Comparison of ENCODE assay signal across 1 mouse cellular context in the genomic region with DNA sequence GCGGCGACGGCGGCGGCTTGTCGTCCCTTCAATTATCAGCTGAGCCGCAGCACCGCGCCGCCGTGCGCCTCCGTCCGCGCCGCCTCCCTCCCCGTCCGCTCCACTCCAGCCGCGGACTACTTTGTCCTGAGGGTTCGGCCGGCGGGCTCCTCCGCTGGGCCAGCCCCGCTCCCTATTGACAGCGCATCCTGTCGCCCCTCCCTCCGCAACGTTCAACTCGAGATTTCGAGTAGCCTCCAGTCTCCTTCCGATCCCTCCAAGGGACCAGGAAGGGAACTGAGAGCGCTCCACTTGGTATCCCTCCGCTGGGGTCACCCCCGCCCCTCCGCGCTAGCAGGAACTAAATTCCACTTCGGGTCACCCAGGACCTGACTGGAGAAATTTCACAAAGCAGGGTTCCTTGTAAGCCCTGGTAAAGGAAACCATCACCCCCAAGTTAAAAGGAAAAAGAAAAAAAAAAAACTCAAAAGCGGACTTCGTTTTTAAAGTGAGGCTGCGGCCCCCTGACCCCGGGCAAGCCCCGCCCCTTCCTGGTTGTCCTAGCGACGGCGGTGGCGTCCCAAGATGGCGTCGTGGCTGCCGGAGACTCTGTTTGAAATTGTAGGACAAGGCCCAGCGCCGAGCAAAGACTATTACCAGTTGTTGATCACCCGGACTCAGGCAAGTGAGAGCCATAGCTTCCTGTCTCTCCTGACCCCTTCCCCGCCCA.
TF ChIP-seq lines count a peak whose summit lies in the region.

Gene Fbxo36, plus strand, starts transcription at position 533 of the 709 bp plus-strand sequence.

TF ChIP-seq in CH12.LX, 34 proteins besides CTCF, POLR2A, EP300 and RAD21 (continued from another document):
- TF ChIP-seq MAZ (IDR thresholded peaks at IDR 0.05; ENCODE audit: low read depth, low read length) = peak; percentile 98
- TF ChIP-seq BHLHE40 (IDR thresholded peaks at IDR 0.05; ENCODE audit: low read depth, low read length) = 0 out of 2 replicates have a peak, but pooled peaks have one; percentile 10
- TF ChIP-seq MEF2A (IDR thresholded peaks at IDR 0.05; ENCODE audit: borderline replicate concordance, low read depth, low read length) = no peak
- peak; percentile 38; the same call in 1 of the 2 replicates for TF ChIP-seq MAX (IDR thresholded peaks at IDR 0.05; ENCODE audit: low read length)
- TF ChIP-seq ZC3H11A (IDR thresholded peaks at IDR 0.05; ENCODE audit: low read depth, low read length) = no peak
- no peak for TF ChIP-seq JUND (conservative IDR thresholded peaks at IDR 0.05; ENCODE audit: low read depth, low read length)
- TF ChIP-seq SMC3 (IDR thresholded peaks at IDR 0.05; ENCODE audit: low read depth, low read length) = no peak
- TF ChIP-seq NELFE (IDR thresholded peaks at IDR 0.05; ENCODE audit: low read depth, low read length) = peak; percentile 8; the same call in 1 of the 2 replicates
- TF ChIP-seq MXI1 (IDR thresholded peaks at IDR 0.05; ENCODE audit: low read depth, low read length) = peak; percentile 93
- no peak for TF ChIP-seq MYC (IDR thresholded peaks at IDR 0.05; ENCODE audit: low read depth, low read length)
- TF ChIP-seq POLR2AphosphoS2 (IDR thresholded peaks at IDR 0.05; ENCODE audit: low read depth, low read length) = no peak
- peak; percentile 95 for TF ChIP-seq CHD2 (IDR thresholded peaks at IDR 0.05; ENCODE audit: low read length)
- TF ChIP-seq NRF1 (IDR thresholded peaks at IDR 0.05; ENCODE audit: low read depth, low read length) = peak; percentile 34; the same call in 1 of the 2 replicates
- TF ChIP-seq USF1 (IDR thresholded peaks at IDR 0.05; ENCODE audit: low read depth, low read length) = no peak
- no peak for TF ChIP-seq RCOR1 (conservative IDR thresholded peaks at IDR 0.05; ENCODE audit: low read depth, low read length)
- TF ChIP-seq ZMIZ1 (IDR thresholded peaks at IDR 0.05; ENCODE audit: low read depth, low read length) = no peak
- TF ChIP-seq UBTF (IDR thresholded peaks at IDR 0.05; ENCODE audit: low read depth, low read length) = peak; percentile 84; the same call in 1 of the 2 replicates
- peak; percentile 77 for TF ChIP-seq HCFC1 (IDR thresholded peaks at IDR 0.05; ENCODE audit: low read depth, low read length)
- TF ChIP-seq SIN3A (IDR thresholded peaks at IDR 0.05; ENCODE audit: low read length) = peak; percentile 96
- peak; percentile 96; the same call in 1 of the 2 replicates for TF ChIP-seq KAT2A (IDR thresholded peaks at IDR 0.05; ENCODE audit: insufficient replicate concordance, low read length)
- TF ChIP-seq IRF4 (IDR thresholded peaks at IDR 0.05; ENCODE audit: low read depth, low read length) = peak; percentile 70
